In the genomic region with DNA sequence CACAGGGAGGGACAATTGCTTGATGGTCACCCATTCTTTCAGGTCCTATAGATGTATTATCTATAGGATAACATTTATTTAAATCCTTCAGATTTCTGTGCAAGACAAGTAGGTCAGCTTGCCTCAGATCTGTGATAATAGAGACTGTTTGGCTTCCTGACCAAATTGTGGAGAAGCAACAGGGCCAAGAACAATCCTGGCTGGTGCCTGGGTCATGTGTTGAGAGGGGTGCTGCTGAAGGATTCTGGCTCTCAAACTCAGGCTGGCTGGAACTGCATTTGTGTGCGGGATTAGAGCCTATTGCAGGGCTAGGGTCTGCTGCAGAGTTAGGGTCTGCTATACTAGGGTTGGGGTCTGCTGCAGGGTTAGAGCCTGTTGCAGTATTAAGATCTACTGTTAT, we compare ENCODE assay signal across 20 mouse cellular contexts.
DNase-seq lines count a peak whose midpoint lies in the region; ATAC-seq lines count a peak whose summit lies in the region.
"Had no signal": no experiment of that assay in that cellular context is flagged by ENCODE, and none has a peak within 500 bp of the region (broad histone marks: within the 10 kb centered on the region; RNA-seq: fewer than 3 reads in every experiment).

No protein-coding gene starts in this region.

- H3K27me3 ChIP-seq in forebrain, embryonic 15.5 days, result no peaks in the 10 kb centered on the region
- H3K27me3 ChIP-seq: forebrain, embryonic 12.5 days; heart, embryonic 15.5 days; intestine, embryonic 15.5 days; kidney, embryonic 15.5 days; midbrain, embryonic 12.5 days had no signal

- peak; percentile 69 for DNase-seq in heart, adult 18-20 months
- no peak for DNase-seq in heart, postnatal 4 days
- peak; percentile 6 for DNase-seq in brain, adult 2 months (ENCODE audit: low read depth, low spot score)
- peak; percentile 40 to 50 for DNase-seq in heart, adult 9 months (ENCODE audit: low spot score in 2 of 2)
- peak; percentile 73 for DNase-seq in lung, postnatal 10 days
- no peak for DNase-seq in testis, postnatal 14 days (ENCODE audit: low spot score)
- DNase-seq: right cerebral cortex, adult 18-20 months; thymus, adult 2 months had no signal

- H3K4me1 ChIP-seq in forebrain, embryonic 15.5 days, result no peaks in the 10 kb centered on the region
- H3K4me1 ChIP-seq: forebrain, embryonic 12.5 days; intestine, embryonic 15.5 days; midbrain, embryonic 12.5 days had no signal

- H3K27ac ChIP-seq in forebrain, embryonic 15.5 days (replicated peaks), result no peak overlapping the region
- H3K27ac ChIP-seq: forebrain, embryonic 12.5 days; heart, embryonic 15.5 days; hindbrain, embryonic 14.5 days; intestine, embryonic 15.5 days; kidney, embryonic 15.5 days; macrophage; midbrain, embryonic 12.5 days had no signal

- no peak overlapping the region for H3K4me3 ChIP-seq in forebrain, embryonic 15.5 days
- H3K4me3 ChIP-seq: forebrain, embryonic 12.5 days; heart, embryonic 15.5 days; intestine, embryonic 15.5 days; kidney, embryonic 15.5 days; midbrain, embryonic 12.5 days; myocyte had no signal

- no peak overlapping the region for H3K9ac ChIP-seq in forebrain, embryonic 15.5 days (replicated peaks)
- H3K9ac ChIP-seq: forebrain, embryonic 12.5 days; heart, embryonic 15.5 days; hindbrain, embryonic 14.5 days; intestine, embryonic 15.5 days; kidney, embryonic 15.5 days; midbrain, embryonic 12.5 days had no signal

- WGBS in forebrain, embryonic 15.5 days, result 91% methylated on average over 1 of the region's 1 CpGs

- H3K4me2 ChIP-seq in forebrain, embryonic 15.5 days (replicated peaks), result no peak overlapping the region
- H3K4me2 ChIP-seq: forebrain, embryonic 12.5 days; heart, embryonic 15.5 days; hindbrain, embryonic 14.5 days; intestine, embryonic 15.5 days; kidney, embryonic 15.5 days; liver, embryonic 11.5 days; midbrain, embryonic 12.5 days had no signal

- H3K9me3 ChIP-seq in forebrain, embryonic 15.5 days, result no peaks in the 10 kb centered on the region
- H3K9me3 ChIP-seq: forebrain, embryonic 12.5 days; heart, embryonic 15.5 days; intestine, embryonic 15.5 days; kidney, embryonic 15.5 days; midbrain, embryonic 12.5 days had no signal

- H3K36me3 ChIP-seq in forebrain, embryonic 15.5 days, result no peaks in the 10 kb centered on the region
- H3K36me3 ChIP-seq: forebrain, embryonic 12.5 days; heart, embryonic 15.5 days; intestine, embryonic 15.5 days; kidney, embryonic 15.5 days; midbrain, embryonic 12.5 days had no signal

- no peak for ATAC-seq in forebrain, embryonic 15.5 days (replicated peaks)
- ATAC-seq: activated CD4-positive, CD25-positive, alpha-beta regulatory T cell, adult 4 months; intestine, embryonic 15.5 days; Patski had no signal

Comparison
In these comparisons a context has a peak if more than half of its experiments do, and no peak if none do; other contexts are left out.
1. DNase-seq: peak in heart, adult 18-20 months (2 of 2), brain, adult 2 months (single experiment), heart, adult 9 months (2 of 2) and lung, postnatal 10 days (single experiment); none in heart, postnatal 4 days (single experiment) and testis, postnatal 14 days (single experiment).